Mouse (Mus musculus): ENCODE measurements around the gene Btbd8.

The Btbd8 gene

GRCm38 (mm10) chr5:107515453-107515852, 77.7 kb downstream of the Btbd8 start:
- in situ Hi-C loops (cut with MboI; ENCODE audit: low sequenced_read_pairs) = no loop called here

- in situ Hi-C loops (cut with MboI; ENCODE audit: low sequenced_read_pairs) = no loop called here
Observed at GRCm38 (mm10) chr5:107516087-107516486, 78.3 kb downstream of the Btbd8 start.

GRCm38 (mm10) chr5:107518602-107519001, 80.8 kb downstream of the Btbd8 start:
- in situ Hi-C loops (cut with MboI; ENCODE audit: low sequenced_read_pairs) = no loop called here

- in situ Hi-C loops (cut with MboI; ENCODE audit: low sequenced_read_pairs) = no loop called here
Observed at GRCm38 (mm10) chr5:107521386-107521785, 83.6 kb downstream of the Btbd8 start.

GRCm38 (mm10) chr5:107521897-107522296, 84.1 kb downstream of the Btbd8 start:
- in situ Hi-C loops (cut with MboI; ENCODE audit: low sequenced_read_pairs) = no loop called here

- in situ Hi-C loops (cut with MboI; ENCODE audit: low sequenced_read_pairs) = no loop called here
Observed at GRCm38 (mm10) chr5:107524281-107524680, 86.5 kb downstream of the Btbd8 start.

GRCm38 (mm10) chr5:107528856-107529255, 91.1 kb downstream of the Btbd8 start:
- in situ Hi-C loops (cut with MboI; ENCODE audit: low sequenced_read_pairs) = no loop called here

- in situ Hi-C loops (cut with MboI; ENCODE audit: low sequenced_read_pairs) = no loop called here
Observed at GRCm38 (mm10) chr5:107533590-107533989, 95.8 kb downstream of the Btbd8 start.

- in situ Hi-C loops (cut with MboI; ENCODE audit: low sequenced_read_pairs) = no loop called here
Observed at GRCm38 (mm10) chr5:107534581-107534980, 96.8 kb downstream of the Btbd8 start, which contains the start of gene 1700028K03Rik. 1700028K03Rik (plus strand) TSS chr5:107534709.

GRCm38 (mm10) chr5:107541696-107542095, 103.9 kb downstream of the Btbd8 start:
- in situ Hi-C loops (cut with MboI; ENCODE audit: low sequenced_read_pairs) = no loop called here

- in situ Hi-C loops (cut with MboI; ENCODE audit: low sequenced_read_pairs) = no loop called here
Observed at GRCm38 (mm10) chr5:107545927-107546326, 108.1 kb downstream of the Btbd8 start.

GRCm38 (mm10) chr5:107547955-107548354, 110.2 kb downstream of the Btbd8 start:
- in situ Hi-C loops (cut with MboI; ENCODE audit: low sequenced_read_pairs) = no loop called here

GRCm38 (mm10) chr5:107548444-107548843, 110.6 kb downstream of the Btbd8 start:
- in situ Hi-C loops (cut with MboI; ENCODE audit: low sequenced_read_pairs) = no loop called here

GRCm38 (mm10) chr5:107554336-107554735, 116.5 kb downstream of the Btbd8 start:
- in situ Hi-C loops (cut with MboI; ENCODE audit: low sequenced_read_pairs) = no loop called here

- in situ Hi-C loops (cut with MboI; ENCODE audit: low sequenced_read_pairs) = no loop called here
Observed at GRCm38 (mm10) chr5:107556969-107557368, 119.2 kb downstream of the Btbd8 start.

Data from CH12F3 (cell line).